Mouse (Mus musculus) kidney, embryonic 16.5 days (tissue): ENCODE measurements around the gene Nedd8. TPM values are rescaled to one million over a fixed set of nuclear protein-coding genes. Genes with fewer than 3 reads are reported as not detected.

Experiments used
- polyA plus RNA-seq: library from polyadenylated mRNA; unstranded; fragments of >200 nt; fragmentation: Nextera tagmentation; extraction: Ambion mirVana; gene quantifications from 2 replicates; pipeline ENCODE4 v1.2.1, GENCODE M21; 2015

Nedd8 gene
- polyA plus RNA-seq, 1 experiment from 2014 or later: 514 TPM

Other genes with a start within 250 kb of the Nedd8 start
- gene Dhrs4, start 193.4 kb downstream of the Nedd8 start, polyA plus RNA-seq: 147 and 157 TPM in 2 replicates
- 2.5 and 3.0 TPM in 2 replicates for gene Carmil3, start 181.5 kb downstream of the Nedd8 start, polyA plus RNA-seq
- 0.21 and 0.46 TPM in 2 replicates for gene Cpne6, start 161.7 kb downstream of the Nedd8 start, polyA plus RNA-seq
- not detected in 2 replicates for gene Nrl, start 147.1 kb downstream of the Nedd8 start, polyA plus RNA-seq
- gene Pck2, start 131.9 kb downstream of the Nedd8 start, polyA plus RNA-seq: 64.2 and 66.0 TPM in 2 replicates
- 117 TPM in 2 replicates for gene Dcaf11, start 112.1 kb downstream of the Nedd8 start, polyA plus RNA-seq
- gene A730061H03Rik, start 111.7 kb downstream of the Nedd8 start, polyA plus RNA-seq: 1.2 and 1.6 TPM in 2 replicates
- gene Fitm1, start 96.5 kb downstream of the Nedd8 start, polyA plus RNA-seq: 4.5 and 4.6 TPM in 2 replicates
- 156 and 168 TPM in 2 replicates for gene Psme1, start 94.0 kb downstream of the Nedd8 start, polyA plus RNA-seq
- 9.3 and 9.5 TPM in 2 replicates for gene Emc9, start 86.8 kb downstream of the Nedd8 start, polyA plus RNA-seq
- gene Psme2, start 81.0 kb downstream of the Nedd8 start, polyA plus RNA-seq: 207 and 226 TPM in 2 replicates
- 21.3 and 26.2 TPM in 2 replicates for gene Rnf31, start 80.4 kb downstream of the Nedd8 start, polyA plus RNA-seq
- 16.8 and 17.7 TPM in 2 replicates for gene Irf9, start 68.6 kb downstream of the Nedd8 start, polyA plus RNA-seq
- gene Rec8, start 54.1 kb downstream of the Nedd8 start, polyA plus RNA-seq: 23.0 and 24.2 TPM in 2 replicates
- gene Ipo4, start 36.2 kb downstream of the Nedd8 start, polyA plus RNA-seq: 120 and 130 TPM in 2 replicates
- gene Gm49378, start 34.2 kb downstream of the Nedd8 start, polyA plus RNA-seq: 1.5 and 1.6 TPM in 2 replicates
- gene Tm9sf1, start 28.3 kb downstream of the Nedd8 start, polyA plus RNA-seq: 137 and 139 TPM in 2 replicates
- 1.1 and 1.3 TPM in 2 replicates for gene Tssk4, start 21.9 kb downstream of the Nedd8 start, polyA plus RNA-seq
- gene Mdp1, start 11.6 kb downstream of the Nedd8 start, polyA plus RNA-seq: 59.8 and 61.0 TPM in 2 replicates
- 74.1 and 74.2 TPM in 2 replicates for gene Gmpr2, start 183 bp downstream of the Nedd8 start, polyA plus RNA-seq
- 43.9 and 44.5 TPM in 2 replicates for gene Tinf2, start 9.7 kb upstream of the Nedd8 start, polyA plus RNA-seq
- 2.9 and 3.0 TPM in 2 replicates for gene Tgm1, start 41.8 kb upstream of the Nedd8 start, polyA plus RNA-seq
- gene Rabggta, start 50.1 kb upstream of the Nedd8 start, polyA plus RNA-seq: 43.3 and 46.2 TPM in 2 replicates
- 112 and 119 TPM in 2 replicates for gene Dhrs1, start 73.6 kb upstream of the Nedd8 start, polyA plus RNA-seq
- 40.6 and 41.9 TPM in 2 replicates for gene Nop9, start 73.6 kb upstream of the Nedd8 start, polyA plus RNA-seq
- 21.1 and 21.3 TPM in 2 replicates for gene Cideb, start 86.3 kb upstream of the Nedd8 start, polyA plus RNA-seq
- gene Ltb4r2, start 89.3 kb upstream of the Nedd8 start, polyA plus RNA-seq: 0.41 and 0.45 TPM in 2 replicates
- gene Ltb4r1, start 93.8 kb upstream of the Nedd8 start, polyA plus RNA-seq: 0.54 and 0.92 TPM in 2 replicates
- 16.7 and 19.7 TPM in 2 replicates for gene Adcy4, start 112.0 kb upstream of the Nedd8 start, polyA plus RNA-seq
- gene Ripk3, start 116.7 kb upstream of the Nedd8 start, polyA plus RNA-seq: 39.3 and 43.4 TPM in 2 replicates
- gene Nfatc4, start 151.0 kb upstream of the Nedd8 start, polyA plus RNA-seq: 38.2 and 38.7 TPM in 2 replicates
- 22.5 and 25.1 TPM in 2 replicates for gene Nynrin, start 181.9 kb upstream of the Nedd8 start, polyA plus RNA-seq
- gene Cbln3, start 212.3 kb upstream of the Nedd8 start, polyA plus RNA-seq: 0.42 and 0.74 TPM in 2 replicates
- 18.7 and 19.3 TPM in 2 replicates for gene Khnyn, start 212.8 kb upstream of the Nedd8 start, polyA plus RNA-seq
- 71.1 and 75.8 TPM in 2 replicates for gene Sdr39u1, start 228.2 kb upstream of the Nedd8 start, polyA plus RNA-seq